Mouse (Mus musculus): ENCODE data around the gene Magi1. TPM values are rescaled to one million over a fixed set of nuclear protein-coding genes. Genes with fewer than 3 reads are reported as not detected.
A peak's percentile ranks its signal among the peaks of the same experiment; 100 is the strongest.

The Magi1 gene
- polyA plus RNA-seq, 1 experiment from 2014 or later = 10.1 TPM

- H3K9me3 ChIP-seq = no peaks in the 10 kb centered on the region
- H3K27ac ChIP-seq = no peak overlapping the region
- H3K4me2 ChIP-seq (replicated peaks) = no peak overlapping the region
- H3K27me3 ChIP-seq (replicated peaks) = no peaks in the 10 kb centered on the region
- no peak overlapping the region for H3K4me3 ChIP-seq (replicated peaks)
- 17% methylated on average over 4 of the region's 4 CpGs for WGBS
- H3K4me1 ChIP-seq (replicated peaks) = peaks cover 26% of the 10 kb centered on the region
- H3K9ac ChIP-seq = no peak overlapping the region
- ATAC-seq = no peak
- H3K36me3 ChIP-seq = no peaks in the 10 kb centered on the region
Measured at GRCm38 (mm10) chr6:94080933-94081545, 202.7 kb downstream of the Magi1 start.

GRCm38 (mm10) chr6:94078934-94079333, 204.8 kb downstream of the Magi1 start:
- Histone ChIP-seq H3K27ac (no peak overlapping the region), H3K4me3 (replicated peaks) (no peak overlapping the region), H3K4me2 (replicated peaks) (no peak overlapping the region), H3K27me3 (replicated peaks) (no peaks in the 10 kb centered on the region), H3K4me1 (replicated peaks) (peaks cover 22% of the 10 kb centered on the region), H3K9me3 (no peaks in the 10 kb centered on the region), H3K36me3 (no peaks in the 10 kb centered on the region), H3K9ac (no peak overlapping the region)
- 39% methylated on average over 8 of the region's 8 CpGs for WGBS
- 0 out of 2 replicates have a peak, but pooled peaks have one; percentile 13 for ATAC-seq

GRCm38 (mm10) chr6:94077013-94077412, 206.7 kb downstream of the Magi1 start:
- ATAC-seq = no peak
- 90% methylated on average over 3 of the region's 3 CpGs for WGBS
- no peak overlapping the region for H3K27ac ChIP-seq

GRCm38 (mm10) chr6:94075990-94076389, 207.7 kb downstream of the Magi1 start:
- H3K9ac ChIP-seq = no peak overlapping the region
- no peak overlapping the region for H3K4me2 ChIP-seq (replicated peaks)
- ATAC-seq = no peak
- no peaks in the 10 kb centered on the region for H3K9me3 ChIP-seq
- H3K4me1 ChIP-seq (replicated peaks) = peaks cover 7% of the 10 kb centered on the region; the same call in 1 of the 2 replicates
- 90% methylated on average over 4 of the region's 4 CpGs for WGBS
- no peak overlapping the region for H3K27ac ChIP-seq
- H3K4me3 ChIP-seq (replicated peaks) = no peak overlapping the region
- H3K27me3 ChIP-seq (replicated peaks) = no peaks in the 10 kb centered on the region
- H3K36me3 ChIP-seq = no peaks in the 10 kb centered on the region

More at GRCm38 (mm10) chr6:94077013-94077412, 206.7 kb downstream of the Magi1 start:
- Histone ChIP-seq H3K36me3 (no peaks in the 10 kb centered on the region), H3K9ac (no peak overlapping the region), H3K4me3 (replicated peaks) (no peak overlapping the region), H3K4me1 (replicated peaks) (peaks cover 10% of the 10 kb centered on the region; the same call in 1 of the 2 replicates), H3K4me2 (replicated peaks) (no peak overlapping the region), H3K9me3 (no peaks in the 10 kb centered on the region), H3K27me3 (replicated peaks) (no peaks in the 10 kb centered on the region)

GRCm38 (mm10) chr6:94075228-94075627, 208.5 kb downstream of the Magi1 start:
- H3K27me3 ChIP-seq (replicated peaks) = no peaks in the 10 kb centered on the region
- no peak overlapping the region for H3K9ac ChIP-seq
- no peaks in the 10 kb centered on the region for H3K36me3 ChIP-seq
- ATAC-seq = no peak
- H3K9me3 ChIP-seq = no peaks in the 10 kb centered on the region
- 63% methylated on average over 8 of the region's 8 CpGs for WGBS
- no peak overlapping the region for H3K27ac ChIP-seq
- peaks cover 7% of the 10 kb centered on the region; the same call in 1 of the 2 replicates for H3K4me1 ChIP-seq (replicated peaks)
- H3K4me3 ChIP-seq (replicated peaks) = no peak overlapping the region
- no peak overlapping the region for H3K4me2 ChIP-seq (replicated peaks)

DNA sequence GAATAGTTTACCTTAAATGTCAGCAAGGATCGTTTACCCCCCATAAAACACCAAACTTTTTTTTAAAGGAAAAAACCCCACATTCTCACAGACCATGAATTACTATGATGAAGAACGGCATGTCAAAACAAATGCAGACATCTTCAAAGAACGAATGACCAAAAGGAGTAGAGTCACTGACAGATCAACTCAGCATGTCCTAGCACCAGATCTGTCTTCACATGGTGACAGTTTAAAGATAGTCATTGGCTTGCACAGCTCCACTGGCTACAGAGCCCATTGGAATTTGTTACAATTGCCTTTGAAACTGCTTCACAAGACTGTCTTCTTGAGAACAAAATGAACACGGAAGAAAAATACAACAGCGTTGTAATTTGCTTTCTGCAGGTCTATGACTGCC, 212.0 kb downstream of the Magi1 start:
- Histone ChIP-seq H3K27ac (no peak overlapping the region), H3K9me3 (no peaks in the 10 kb centered on the region), H3K4me2 (replicated peaks) (no peak overlapping the region), H3K27me3 (replicated peaks) (no peaks in the 10 kb centered on the region), H3K4me1 (replicated peaks) (no peaks in the 10 kb centered on the region), H3K36me3 (no peaks in the 10 kb centered on the region), H3K9ac (no peak overlapping the region), H3K4me3 (replicated peaks) (no peak overlapping the region)
- no peak for ATAC-seq
- whole genome bisulfite sequencing = 59% methylated on average over 5 of the region's 5 CpGs

- WGBS = 52% methylated on average over 3 of the region's 3 CpGs
Measured at GRCm38 (mm10) chr6:94070702-94071101, 213.0 kb downstream of the Magi1 start.

GRCm38 (mm10) chr6:94069421-94069820, 214.3 kb downstream of the Magi1 start:
- peak; percentile 87 for ATAC-seq

More at GRCm38 (mm10) chr6:94070702-94071101, 213.0 kb downstream of the Magi1 start:
- Histone ChIP-seq H3K4me3 (replicated peaks) (no peak overlapping the region), H3K4me1 (replicated peaks) (no peaks in the 10 kb centered on the region), H3K4me2 (replicated peaks) (no peak overlapping the region), H3K9me3 (no peaks in the 10 kb centered on the region), H3K9ac (no peak overlapping the region), H3K27me3 (replicated peaks) (no peaks in the 10 kb centered on the region), H3K27ac (no peak overlapping the region), H3K36me3 (no peaks in the 10 kb centered on the region)
- no peak for ATAC-seq

DNA sequence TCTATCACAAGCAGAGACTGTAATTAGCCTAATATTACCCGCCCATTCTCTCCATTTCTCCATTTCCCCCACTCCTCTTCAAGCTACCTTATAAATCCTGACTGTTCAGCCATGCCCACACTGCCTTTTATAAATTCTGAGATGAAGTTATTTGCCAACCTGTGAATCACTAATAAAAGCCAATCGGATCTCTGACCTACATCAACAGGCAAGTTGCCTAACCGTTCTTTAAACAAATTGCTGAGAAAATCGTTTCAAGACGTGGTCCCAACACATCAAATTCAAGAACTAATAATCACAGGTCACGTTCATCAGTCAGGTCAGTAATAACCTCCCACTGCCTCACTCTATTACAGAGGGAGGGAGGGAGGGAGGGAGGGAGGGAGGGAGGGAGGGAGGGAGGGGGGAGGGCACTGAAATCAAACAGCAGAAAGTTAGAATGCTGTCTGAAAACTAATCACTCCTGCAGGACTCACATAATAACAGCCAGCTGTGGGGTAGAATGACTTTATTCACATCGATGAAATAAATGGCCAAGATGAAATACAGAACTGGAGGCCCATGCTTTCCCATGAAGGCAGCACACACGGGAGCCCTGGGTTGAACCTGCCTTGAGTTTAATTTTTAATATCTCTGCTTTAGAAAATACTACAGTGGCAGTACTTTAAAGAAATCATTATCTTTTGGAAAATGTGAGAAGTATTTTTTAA, 215.8 kb downstream of the Magi1 start:
- no peak overlapping the region for H3K4me2 ChIP-seq (replicated peaks)
- 58% methylated on average over 8 of the region's 8 CpGs for WGBS
- no peak overlapping the region for H3K4me3 ChIP-seq (replicated peaks)
- H3K9me3 ChIP-seq = no peaks in the 10 kb centered on the region
- no peak overlapping the region for H3K9ac ChIP-seq
- no peaks in the 10 kb centered on the region for H3K36me3 ChIP-seq
- H3K27ac ChIP-seq = no peak overlapping the region
- H3K27me3 ChIP-seq (replicated peaks) = no peaks in the 10 kb centered on the region
- ATAC-seq = no peak
- H3K4me1 ChIP-seq (replicated peaks) = peaks cover 8% of the 10 kb centered on the region; the same call in 1 of the 2 replicates

More at GRCm38 (mm10) chr6:94069421-94069820, 214.3 kb downstream of the Magi1 start:
- H3K36me3 ChIP-seq = no peaks in the 10 kb centered on the region
- no peaks in the 10 kb centered on the region for H3K9me3 ChIP-seq
- no peak overlapping the region for H3K27ac ChIP-seq
- H3K4me3 ChIP-seq (replicated peaks) = no peak overlapping the region
- 20% methylated on average over 3 of the region's 3 CpGs for WGBS
- H3K27me3 ChIP-seq (replicated peaks) = no peaks in the 10 kb centered on the region
- no peak overlapping the region for H3K9ac ChIP-seq
- H3K4me2 ChIP-seq (replicated peaks) = no peak overlapping the region
- peaks cover 5% of the 10 kb centered on the region; the same call in 1 of the 2 replicates for H3K4me1 ChIP-seq (replicated peaks)

GRCm38 (mm10) chr6:94064832-94065231, 218.9 kb downstream of the Magi1 start:
- Histone ChIP-seq H3K4me2 (replicated peaks) (no peak overlapping the region), H3K27me3 (replicated peaks) (no peaks in the 10 kb centered on the region), H3K9ac (no peak overlapping the region), H3K36me3 (no peaks in the 10 kb centered on the region), H3K27ac (no peak overlapping the region), H3K4me3 (replicated peaks) (no peak overlapping the region), H3K9me3 (no peaks in the 10 kb centered on the region), H3K4me1 (replicated peaks) (peaks cover 19% of the 10 kb centered on the region; the same call in 1 of the 2 replicates)
- peak; percentile 35; the same call in 1 of the 2 replicates for ATAC-seq
- 35% methylated on average over 4 of the region's 4 CpGs for WGBS

- H3K27me3 ChIP-seq (replicated peaks) = no peaks in the 10 kb centered on the region
Measured at GRCm38 (mm10) chr6:94063542-94063941, 220.2 kb downstream of the Magi1 start.

GRCm38 (mm10) chr6:94061424-94061980, 222.2 kb downstream of the Magi1 start:
- no peak overlapping the region for H3K4me3 ChIP-seq (replicated peaks)
- H3K4me1 ChIP-seq (replicated peaks) = peaks cover 19% of the 10 kb centered on the region; the same call in 1 of the 2 replicates
- H3K9ac ChIP-seq = no peak overlapping the region
- 65% methylated on average over 8 of the region's 8 CpGs for WGBS
- no peaks in the 10 kb centered on the region for H3K36me3 ChIP-seq
- peak overlapping the region; percentile 24 for H3K27ac ChIP-seq
- no peak overlapping the region for H3K4me2 ChIP-seq (replicated peaks)
- H3K27me3 ChIP-seq (replicated peaks) = no peaks in the 10 kb centered on the region
- no peak for ATAC-seq
- no peaks in the 10 kb centered on the region for H3K9me3 ChIP-seq

More at GRCm38 (mm10) chr6:94063542-94063941, 220.2 kb downstream of the Magi1 start:
- no peak overlapping the region for H3K4me3 ChIP-seq (replicated peaks)
- no peaks in the 10 kb centered on the region for H3K36me3 ChIP-seq
- ATAC-seq = no peak
- peaks cover 19% of the 10 kb centered on the region; the same call in 1 of the 2 replicates for H3K4me1 ChIP-seq (replicated peaks)
- no peaks in the 10 kb centered on the region for H3K9me3 ChIP-seq
- 75% methylated on average over 4 of the region's 4 CpGs for WGBS
- no peak overlapping the region for H3K27ac ChIP-seq
- no peak overlapping the region for H3K4me2 ChIP-seq (replicated peaks)
- no peak overlapping the region for H3K9ac ChIP-seq

Measured in intestine, embryonic 15.5 days (tissue).